Mouse (Mus musculus): ENCODE data around the gene Cdkal1.

GRCm38 (mm10) chr13:29489476-29489875, 366.0 kb downstream of the Cdkal1 start:
- TF ChIP-seq SRF (IDR thresholded peaks at IDR 0.05; ENCODE audit: control insufficient read depth, insufficient read length, low read depth) (no peak), POLR2A (IDR thresholded peaks at IDR 0.05; ENCODE audit: insufficient read length, low read depth) (no peak), USF1 (IDR thresholded peaks at IDR 0.05; ENCODE audit: low read depth) (no peak), E2F4 (IDR thresholded peaks at IDR 0.05; ENCODE audit: insufficient read depth) (no peak), POLR2AphosphoS2 (IDR thresholded peaks at IDR 0.05; ENCODE audit: insufficient read length, low read depth) (no peak), MAX (IDR thresholded peaks at IDR 0.05; ENCODE audit: low read depth) (no peak), TCF3 (IDR thresholded peaks at IDR 0.05; ENCODE audit: insufficient read length, low read depth) (no peak), CEBPB (IDR thresholded peaks at IDR 0.05; ENCODE audit: insufficient read depth, poor library complexity, severe bottlenecking) (no peak), MYOG (IDR thresholded peaks at IDR 0.05; ENCODE audit: control insufficient read depth in 1 of 3, insufficient read depth in 1 of 3, insufficient read length in 2 of 3, low read depth in 2 of 3) (no peak), MYOD1 (IDR thresholded peaks at IDR 0.05; ENCODE audit: control insufficient read depth in 1 of 3, insufficient read length in 2 of 3, low read depth in 2 of 3) (no peak), REST (IDR thresholded peaks at IDR 0.05; ENCODE audit: insufficient read depth, insufficient read length) (no peak)

Measured in myocyte (in vitro differentiated cells).